Mouse (Mus musculus): ENCODE measurements at regions not wholly inside any gene's neighbourhood (a gene's known extent, or its start where the extent isn't known, plus 50 kb on each side); places are given as distances from the start of the nearest gene placed in this dataset.

DNA sequence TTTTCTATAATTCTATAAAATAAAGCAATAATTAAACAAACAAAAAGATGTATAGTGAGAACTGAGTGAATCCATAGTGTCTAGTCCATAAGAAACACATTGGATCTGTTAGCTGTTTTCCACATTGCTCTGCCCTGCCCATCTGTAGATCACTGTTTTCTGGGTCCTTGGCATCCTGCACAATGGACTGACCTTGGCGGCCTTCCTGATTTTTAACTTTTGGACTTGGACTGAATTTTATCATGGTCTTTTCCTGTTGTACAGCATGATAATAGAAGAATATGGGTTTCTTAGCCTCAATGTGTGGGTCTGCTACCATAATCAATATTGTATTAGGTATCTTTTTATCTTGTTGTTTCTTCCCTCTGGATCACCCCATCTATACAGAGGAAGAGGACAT, 456.0 kb downstream of the 1810013L24Rik start:
- Histone ChIP-seq H3K4me3 (replicated peaks) (no peak overlapping the region), H3K9ac (no peak overlapping the region), H3K4me2 (replicated peaks) (no peak overlapping the region), H3K4me1 (no peaks in the 10 kb centered on the region), H3K36me3 (no peaks in the 10 kb centered on the region), H3K27me3 (no peaks in the 10 kb centered on the region), H3K27ac (replicated peaks) (no peak overlapping the region), H3K9me3 (replicated peaks) (no peaks in the 10 kb centered on the region)
- 97% methylated on average over 1 of the region's 1 CpGs for WGBS
- ATAC-seq (ENCODE audit: insufficient number of reproducible peaks, low FRiP score, low TSS enrichment, low read depth), result no peak

DNA sequence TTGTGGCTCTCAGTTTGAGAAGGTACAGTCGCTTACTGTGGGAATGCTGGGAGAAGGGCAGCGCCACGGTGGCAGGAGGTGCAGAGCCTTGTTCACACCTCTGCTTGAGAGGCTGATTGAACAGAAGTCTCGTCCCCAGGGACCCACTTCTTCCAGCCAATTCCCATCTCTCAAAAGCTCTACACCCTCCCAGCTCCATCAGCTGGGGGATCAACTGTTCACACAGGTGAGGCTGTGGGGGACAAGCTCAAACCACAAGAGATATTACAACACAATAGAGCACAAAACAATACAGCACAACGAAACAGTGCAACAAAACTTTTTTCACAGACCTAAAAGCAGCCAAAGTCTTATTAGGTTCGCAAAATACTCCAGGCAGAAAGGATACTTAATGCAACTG, 457.7 kb downstream of the 1810013L24Rik start:
- Histone ChIP-seq H3K4me2 (replicated peaks) (no peak overlapping the region), H3K4me3 (replicated peaks) (no peak overlapping the region), H3K27ac (replicated peaks) (no peak overlapping the region), H3K4me1 (no peaks in the 10 kb centered on the region), H3K9me3 (replicated peaks) (no peaks in the 10 kb centered on the region), H3K27me3 (no peaks in the 10 kb centered on the region), H3K36me3 (no peaks in the 10 kb centered on the region), H3K9ac (no peak overlapping the region)
- 72% methylated on average over 6 of the region's 6 CpGs for WGBS
- peak; percentile 54; the same call in 1 of the 2 replicates for ATAC-seq (ENCODE audit: insufficient number of reproducible peaks, low FRiP score, low TSS enrichment, low read depth)

GRCm38 (mm10) chr16:9291356-9292020, 461.6 kb downstream of the 1810013L24Rik start:
- Histone ChIP-seq H3K4me2 (replicated peaks) (no peak overlapping the region), H3K36me3 (no peaks in the 10 kb centered on the region), H3K27me3 (no peaks in the 10 kb centered on the region), H3K27ac (replicated peaks) (no peak overlapping the region), H3K4me1 (no peaks in the 10 kb centered on the region), H3K4me3 (replicated peaks) (no peak overlapping the region), H3K9ac (no peak overlapping the region), H3K9me3 (replicated peaks) (no peaks in the 10 kb centered on the region)
- 56% methylated on average over 4 of the region's 4 CpGs for WGBS
- peak; percentile 39; the same call in 1 of the 2 replicates for ATAC-seq (ENCODE audit: insufficient number of reproducible peaks, low FRiP score, low TSS enrichment, low read depth)

GRCm38 (mm10) chr16:9303134-9303533, 473.2 kb downstream of the 1810013L24Rik start:
- Histone ChIP-seq H3K4me3 (replicated peaks) (no peak overlapping the region), H3K9ac (no peak overlapping the region), H3K4me1 (no peaks in the 10 kb centered on the region), H3K36me3 (no peaks in the 10 kb centered on the region), H3K9me3 (replicated peaks) (no peaks in the 10 kb centered on the region), H3K27me3 (no peaks in the 10 kb centered on the region), H3K4me2 (replicated peaks) (no peak overlapping the region), H3K27ac (replicated peaks) (no peak overlapping the region)
- WGBS, result 75% methylated on average over 4 of the region's 4 CpGs
- no peak for ATAC-seq (ENCODE audit: insufficient number of reproducible peaks, low FRiP score, low TSS enrichment, low read depth)

- Histone ChIP-seq H3K9ac (no peak overlapping the region), H3K27ac (replicated peaks) (no peak overlapping the region), H3K27me3 (no peaks in the 10 kb centered on the region), H3K9me3 (replicated peaks) (no peaks in the 10 kb centered on the region), H3K4me2 (replicated peaks) (no peak overlapping the region), H3K4me3 (replicated peaks) (no peak overlapping the region), H3K36me3 (no peaks in the 10 kb centered on the region), H3K4me1 (no peaks in the 10 kb centered on the region)
- 88% methylated on average over 1 of the region's 1 CpGs for WGBS
- no peak for ATAC-seq (ENCODE audit: insufficient number of reproducible peaks, low FRiP score, low TSS enrichment, low read depth)
Measured at GRCm38 (mm10) chr16:9304079-9304478, 474.2 kb downstream of the 1810013L24Rik start.

DNA sequence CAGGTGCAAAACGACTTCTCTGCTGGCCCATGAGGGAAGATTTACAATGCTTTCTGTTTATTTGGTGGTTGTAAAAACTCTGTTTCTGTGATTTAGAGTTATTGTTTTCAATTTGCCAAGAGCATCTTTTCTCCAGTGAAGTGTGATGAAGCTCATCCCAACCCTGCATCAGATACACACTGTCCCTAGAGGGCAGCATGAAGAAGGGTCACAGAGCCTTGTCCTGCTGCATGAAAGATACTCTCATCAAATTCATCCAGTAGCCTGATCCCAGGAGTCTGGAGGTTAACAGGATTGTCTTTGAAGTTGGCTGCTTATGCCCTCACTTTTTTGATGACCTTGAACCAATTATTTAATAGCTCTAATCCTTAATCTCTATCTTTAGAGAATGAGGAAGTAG, 480.8 kb downstream of the 1810013L24Rik start:
- no peaks in the 10 kb centered on the region for H3K27me3 ChIP-seq
- WGBS, result 31% methylated on average over 1 of the region's 1 CpGs
- no peaks in the 10 kb centered on the region for H3K4me1 ChIP-seq
- no peaks in the 10 kb centered on the region for H3K36me3 ChIP-seq
- no peak overlapping the region for H3K4me2 ChIP-seq (replicated peaks)
- H3K9ac ChIP-seq, result no peak overlapping the region
- H3K27ac ChIP-seq (replicated peaks), result no peak overlapping the region
- no peak for ATAC-seq (ENCODE audit: insufficient number of reproducible peaks, low FRiP score, low TSS enrichment, low read depth)
- no peaks in the 10 kb centered on the region for H3K9me3 ChIP-seq (replicated peaks)
- no peak overlapping the region for H3K4me3 ChIP-seq (replicated peaks)

DNA sequence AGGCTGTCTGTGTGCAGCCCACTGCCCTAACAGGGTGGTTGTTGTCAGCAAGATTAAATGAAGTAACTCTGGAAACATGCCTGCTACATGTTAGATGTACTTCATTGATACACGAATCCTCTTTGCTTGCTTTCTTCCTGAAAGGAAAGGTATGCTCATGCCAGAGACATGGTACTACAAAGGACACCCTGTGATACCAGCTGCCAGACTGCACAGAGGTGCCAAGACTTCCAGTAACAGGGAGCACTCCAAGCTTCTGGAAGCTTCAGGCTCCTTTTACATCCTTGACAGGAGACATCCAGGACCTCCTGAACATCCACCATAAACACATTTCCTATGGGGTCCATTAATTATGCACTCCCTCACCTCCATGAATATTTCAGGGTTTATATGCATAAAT, 505.7 kb downstream of the 1810013L24Rik start:
- Histone ChIP-seq H3K9me3 (replicated peaks) (no peaks in the 10 kb centered on the region), H3K36me3 (no peaks in the 10 kb centered on the region), H3K27me3 (no peaks in the 10 kb centered on the region), H3K4me1 (no peaks in the 10 kb centered on the region), H3K4me3 (replicated peaks) (no peak overlapping the region), H3K4me2 (replicated peaks) (no peak overlapping the region), H3K9ac (no peak overlapping the region), H3K27ac (replicated peaks) (no peak overlapping the region)
- 93% methylated on average over 1 of the region's 1 CpGs for WGBS
- ATAC-seq (ENCODE audit: insufficient number of reproducible peaks, low FRiP score, low TSS enrichment, low read depth), result no peak

GRCm38 (mm10) chr16:9336063-9336462, 506.2 kb downstream of the 1810013L24Rik start:
- no peaks in the 10 kb centered on the region for H3K9me3 ChIP-seq (replicated peaks)
- no peak overlapping the region for H3K4me3 ChIP-seq (replicated peaks)
- no peak overlapping the region for H3K27ac ChIP-seq (replicated peaks)
- no peaks in the 10 kb centered on the region for H3K4me1 ChIP-seq
- no peaks in the 10 kb centered on the region for H3K27me3 ChIP-seq
- no peak overlapping the region for H3K9ac ChIP-seq
- no peak for ATAC-seq (ENCODE audit: insufficient number of reproducible peaks, low FRiP score, low TSS enrichment, low read depth)
- 77% methylated on average over 6 of the region's 6 CpGs for WGBS
- no peaks in the 10 kb centered on the region for H3K36me3 ChIP-seq
- H3K4me2 ChIP-seq (replicated peaks), result no peak overlapping the region

- H3K36me3 ChIP-seq, result no peaks in the 10 kb centered on the region
- ATAC-seq (ENCODE audit: insufficient number of reproducible peaks, low FRiP score, low TSS enrichment, low read depth), result no peak
- no peak overlapping the region for H3K4me2 ChIP-seq (replicated peaks)
- no peaks in the 10 kb centered on the region for H3K27me3 ChIP-seq
- H3K4me1 ChIP-seq, result no peaks in the 10 kb centered on the region
- H3K27ac ChIP-seq (replicated peaks), result no peak overlapping the region
- WGBS, result 78% methylated on average over 3 of the region's 3 CpGs
- no peaks in the 10 kb centered on the region for H3K9me3 ChIP-seq (replicated peaks)
- no peak overlapping the region for H3K4me3 ChIP-seq (replicated peaks)
- no peak overlapping the region for H3K9ac ChIP-seq
Measured at GRCm38 (mm10) chr16:9339456-9339855, 509.6 kb downstream of the 1810013L24Rik start.

GRCm38 (mm10) chr16:9341245-9341644, 511.3 kb downstream of the 1810013L24Rik start:
- Histone ChIP-seq H3K4me1 (no peaks in the 10 kb centered on the region), H3K4me2 (replicated peaks) (no peak overlapping the region)
- 69% methylated on average over 4 of the region's 4 CpGs for WGBS

GRCm38 (mm10) chr16:9353811-9354210, 523.9 kb downstream of the 1810013L24Rik start:
- Histone ChIP-seq H3K9me3 (replicated peaks) (no peaks in the 10 kb centered on the region), H3K36me3 (no peaks in the 10 kb centered on the region), H3K4me2 (replicated peaks) (no peak overlapping the region), H3K27me3 (no peaks in the 10 kb centered on the region), H3K4me3 (replicated peaks) (no peak overlapping the region), H3K9ac (no peak overlapping the region), H3K27ac (replicated peaks) (no peak overlapping the region), H3K4me1 (no peaks in the 10 kb centered on the region)
- no peak for ATAC-seq (ENCODE audit: insufficient number of reproducible peaks, low FRiP score, low TSS enrichment, low read depth)
- 79% methylated on average over 4 of the region's 4 CpGs for WGBS

More at GRCm38 (mm10) chr16:9341245-9341644, 511.3 kb downstream of the 1810013L24Rik start:
- H3K27ac ChIP-seq (replicated peaks), result no peak overlapping the region
- no peaks in the 10 kb centered on the region for H3K36me3 ChIP-seq
- ATAC-seq (ENCODE audit: insufficient number of reproducible peaks, low FRiP score, low TSS enrichment, low read depth), result no peak
- H3K9me3 ChIP-seq (replicated peaks), result no peaks in the 10 kb centered on the region
- H3K4me3 ChIP-seq (replicated peaks), result no peak overlapping the region
- no peaks in the 10 kb centered on the region for H3K27me3 ChIP-seq
- no peak overlapping the region for H3K9ac ChIP-seq

GRCm38 (mm10) chr16:9354331-9355030, 524.6 kb downstream of the 1810013L24Rik start:
- Histone ChIP-seq H3K27me3 (no peaks in the 10 kb centered on the region), H3K27ac (replicated peaks) (no peak overlapping the region), H3K4me3 (replicated peaks) (no peak overlapping the region), H3K9me3 (replicated peaks) (no peaks in the 10 kb centered on the region), H3K4me1 (no peaks in the 10 kb centered on the region), H3K36me3 (no peaks in the 10 kb centered on the region), H3K4me2 (replicated peaks) (no peak overlapping the region), H3K9ac (no peak overlapping the region)
- ATAC-seq (ENCODE audit: insufficient number of reproducible peaks, low FRiP score, low TSS enrichment, low read depth), result no peak
- WGBS, result 70% methylated on average over 8 of the region's 8 CpGs
